Mouse (Mus musculus): ENCODE data around the gene Nenf.

The Nenf gene

DNA sequence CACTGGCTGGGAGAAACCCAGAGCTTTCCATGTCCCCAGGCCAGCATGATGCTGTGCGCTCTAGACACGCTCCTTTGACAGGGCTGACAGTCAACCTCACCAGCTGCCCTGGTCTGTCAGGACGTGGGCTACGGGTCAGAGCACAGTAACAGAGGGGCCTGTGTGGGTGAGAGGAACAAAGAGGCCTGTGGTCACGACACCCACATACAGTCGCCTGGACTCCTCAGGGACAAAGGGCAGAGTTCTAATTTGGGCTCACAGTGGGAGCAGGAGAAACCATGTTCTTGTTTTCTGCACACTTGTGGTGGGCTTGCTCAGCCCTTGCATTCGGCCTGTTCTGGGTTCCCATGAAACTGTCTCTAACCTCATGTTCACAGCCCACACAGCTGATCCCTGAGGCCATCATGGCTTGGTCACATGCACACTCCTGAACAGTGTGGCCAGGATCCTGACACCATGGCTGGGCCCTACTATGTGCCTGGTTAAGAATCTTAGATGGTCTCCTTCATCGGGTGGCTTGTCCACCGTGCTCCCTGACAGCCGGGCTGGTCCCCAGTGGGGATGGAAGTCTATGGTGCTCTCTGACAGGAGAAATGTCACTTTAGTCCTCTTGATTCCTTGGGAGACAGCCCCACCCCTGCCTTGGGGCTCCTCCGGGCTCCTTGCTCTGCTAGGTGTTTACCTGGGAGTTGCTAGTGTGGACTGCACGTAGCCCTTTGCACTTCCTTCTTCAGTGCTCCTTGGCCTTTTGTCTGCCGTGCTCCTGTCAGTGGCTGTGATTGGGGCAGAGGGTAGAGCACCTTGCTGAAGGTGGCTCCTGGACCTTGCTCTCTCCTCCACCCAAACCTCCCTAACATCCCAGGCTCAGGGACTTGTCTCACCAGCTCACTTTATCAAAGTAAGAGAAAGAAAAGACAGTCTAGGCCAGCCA lies 34.6 kb downstream of the Nenf start:
- no peak for DNase-seq (ENCODE audit: low spot score in 2 of 2)

GRCm38 (mm10) chr1:191282319-191282718 lies 35.7 kb downstream of the Nenf start:
- DNase-seq (ENCODE audit: low spot score in 2 of 2) = no peak

GRCm38 (mm10) chr1:191281171-191281570 lies 36.8 kb downstream of the Nenf start:
- peak in 1 of 2 experiments; percentile 49 for DNase-seq (ENCODE audit: low spot score in 2 of 2)

DNA sequence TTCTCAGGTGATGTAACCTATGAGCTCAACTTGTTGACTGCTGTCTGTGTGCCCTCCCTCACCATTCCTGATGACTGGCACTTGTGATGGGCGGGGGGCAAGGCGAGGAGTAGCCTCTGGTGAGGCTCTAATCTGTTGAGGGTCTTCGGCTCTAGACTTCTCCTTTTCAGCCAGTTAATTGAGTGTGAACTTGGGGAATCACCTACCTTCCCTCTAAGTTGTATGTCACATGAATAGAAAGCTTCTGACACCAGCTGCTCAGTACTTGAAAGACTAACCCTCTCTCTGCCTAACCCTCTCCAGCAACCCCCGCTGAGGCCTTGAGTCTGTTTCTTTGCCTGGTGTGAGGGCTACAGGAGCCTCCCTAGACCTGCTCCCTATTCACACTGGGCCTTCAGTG lies 39.7 kb downstream of the Nenf start:
- no peak for DNase-seq (ENCODE audit: low spot score in 2 of 2)

- DNase-seq (ENCODE audit: low spot score in 2 of 2) = peak; percentile 46 to 47
Measured at GRCm38 (mm10) chr1:191277549-191278059, 40.4 kb downstream of the Nenf start.

DNA sequence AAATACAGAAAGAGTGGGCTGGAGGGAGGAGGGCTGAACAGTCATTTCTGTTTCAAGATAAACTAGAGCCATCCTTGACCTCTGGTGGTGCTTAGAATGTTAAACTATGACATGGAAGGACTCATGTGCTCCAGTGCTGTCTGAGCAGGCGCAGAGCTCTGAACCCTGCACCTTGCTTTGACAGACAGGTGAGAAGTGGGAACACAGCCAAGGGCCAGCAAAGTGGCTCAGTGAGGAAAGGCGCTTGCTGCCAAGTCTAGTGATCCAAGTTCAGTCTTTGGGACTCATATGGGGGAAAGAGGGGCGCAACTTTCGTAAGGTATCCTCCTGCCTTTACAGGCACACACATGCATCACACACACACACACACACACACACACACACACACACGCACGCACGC lies 41.8 kb downstream of the Nenf start:
- DNase-seq (ENCODE audit: low spot score in 2 of 2) = no peak

- DNase-seq (ENCODE audit: low spot score in 2 of 2) = peak; percentile 45 to 65
Measured at GRCm38 (mm10) chr1:191275527-191275926, 42.5 kb downstream of the Nenf start.

DNA sequence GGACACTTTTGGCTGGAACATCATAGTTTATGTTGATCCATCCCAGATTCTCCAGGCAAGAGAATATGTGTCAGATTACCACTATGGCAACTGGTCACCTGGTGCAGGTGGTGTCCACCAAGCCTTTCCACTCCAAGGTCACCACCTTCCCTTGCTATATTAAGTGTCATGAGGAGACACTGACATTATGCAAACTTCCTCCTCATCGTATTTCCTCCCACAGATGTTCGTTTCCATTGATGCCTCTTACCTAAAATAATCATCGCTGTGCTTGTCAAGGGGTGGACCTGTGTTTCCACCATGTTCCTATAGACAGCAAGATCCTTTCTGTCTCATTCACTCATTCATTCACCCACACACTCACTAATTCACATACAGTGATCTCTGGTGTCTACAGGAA lies 45.3 kb downstream of the Nenf start:
- no peak for DNase-seq (ENCODE audit: low spot score in 2 of 2)

DNA sequence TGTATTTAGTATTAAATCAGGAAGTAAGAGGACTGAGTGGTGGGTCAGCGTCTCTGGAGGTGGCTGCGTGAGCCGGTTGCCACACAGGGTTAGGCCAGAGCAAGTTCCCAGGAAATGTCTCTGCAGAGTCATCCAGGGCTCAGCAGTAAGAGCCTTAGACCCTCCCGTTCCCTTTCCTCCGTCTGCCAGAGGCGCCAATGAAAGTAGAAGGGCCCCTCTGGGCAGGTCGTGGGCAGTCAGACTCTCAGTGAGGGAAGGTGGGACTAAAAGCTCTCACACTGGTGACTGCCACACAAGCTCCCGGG lies 48.4 kb downstream of the Nenf start:
- DNase-seq (ENCODE audit: low spot score in 2 of 2) = no peak

DNA sequence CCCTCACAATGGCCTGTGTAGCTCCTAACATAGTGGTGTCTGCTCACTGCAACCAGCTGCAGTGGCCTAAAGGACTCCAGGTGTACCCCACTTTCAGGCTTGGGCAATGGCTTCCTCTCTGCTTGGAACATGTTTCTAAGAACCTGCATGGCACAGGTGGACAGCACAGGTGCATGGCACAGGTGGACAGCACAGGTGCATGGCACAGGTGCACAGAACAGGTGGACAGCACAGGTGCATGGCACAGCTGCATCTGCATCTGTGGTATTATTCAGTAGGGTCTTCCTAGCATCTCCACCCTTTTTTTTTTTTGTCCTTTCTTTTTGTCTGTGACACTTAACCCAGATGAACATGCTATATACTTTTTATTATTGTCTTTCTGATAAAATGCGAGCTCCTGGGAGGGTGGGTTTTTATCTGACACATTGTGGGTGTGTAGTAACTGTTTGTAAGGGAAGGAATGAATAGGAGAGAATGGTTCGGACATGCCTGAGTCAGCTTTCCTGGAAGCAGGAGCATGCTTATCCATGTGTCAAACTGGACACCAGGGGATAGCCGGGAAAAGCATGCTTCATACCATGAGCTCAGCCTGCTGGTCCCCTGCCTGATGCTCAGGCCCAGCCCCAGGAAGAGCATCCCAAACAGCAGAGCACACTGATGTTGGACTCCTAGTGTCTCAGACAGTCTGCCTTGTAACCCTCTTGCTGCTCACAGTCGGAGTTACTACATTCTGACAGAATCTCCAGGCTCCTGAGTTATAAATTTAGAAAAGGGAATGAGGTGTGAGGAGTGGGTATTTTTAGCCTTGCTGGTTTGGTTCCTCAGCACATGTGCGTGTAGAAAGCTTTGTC lies 49.0 kb downstream of the Nenf start:
- no peak for DNase-seq (ENCODE audit: low spot score in 2 of 2)

DNA sequence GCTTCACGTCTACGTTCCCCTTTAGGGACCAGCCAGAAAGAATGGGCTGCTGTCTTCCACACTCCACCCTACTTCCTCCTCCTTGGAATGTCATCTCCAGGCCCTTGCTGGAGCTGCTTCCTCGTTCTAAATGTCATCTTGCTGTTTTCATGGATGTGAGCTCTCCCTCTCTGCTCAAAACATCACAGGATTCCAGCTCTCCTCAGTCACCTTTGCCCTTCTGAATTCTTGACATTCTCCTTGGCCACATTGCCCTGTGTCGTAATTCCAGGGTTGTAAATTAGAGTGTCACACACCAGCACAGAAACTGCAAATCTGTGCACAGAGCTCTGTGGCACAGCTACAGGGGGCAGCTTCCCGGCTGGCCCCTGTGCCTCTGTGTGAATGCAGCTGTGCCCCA lies 50.1 kb downstream of the Nenf start:
- no peak for DNase-seq (ENCODE audit: low spot score in 2 of 2)

GRCm38 (mm10) chr1:191267162-191267561 lies 50.8 kb downstream of the Nenf start:
- no peak for DNase-seq (ENCODE audit: low spot score in 2 of 2)

DNA sequence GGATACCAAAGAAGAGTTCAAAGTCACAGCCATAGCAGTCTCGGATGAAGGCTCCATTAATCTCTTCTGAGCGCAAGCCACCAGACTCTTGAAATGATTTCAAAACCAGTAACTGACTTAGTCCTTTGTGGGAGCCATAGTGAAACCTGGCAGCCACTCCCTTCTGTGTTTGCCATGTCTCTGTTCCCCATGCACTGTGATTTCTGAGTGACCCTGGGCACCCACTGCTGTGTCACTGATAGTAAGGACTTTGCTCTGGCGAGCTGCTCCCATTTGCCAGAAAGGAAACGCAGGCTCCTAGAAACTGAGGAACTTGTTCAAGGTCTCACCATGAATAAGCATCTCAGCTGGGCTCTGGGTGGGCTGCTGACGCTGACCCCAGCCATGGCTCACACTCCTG lies 54.5 kb downstream of the Nenf start:
- no peak for DNase-seq (ENCODE audit: low spot score in 2 of 2)

GRCm38 (mm10) chr1:191261861-191262260 lies 56.1 kb downstream of the Nenf start:
- no peak for DNase-seq (ENCODE audit: low spot score in 2 of 2)

- DNase-seq (ENCODE audit: low spot score in 2 of 2) = no peak
Measured at GRCm38 (mm10) chr1:191259661-191260060, 58.3 kb downstream of the Nenf start.

- DNase-seq (ENCODE audit: low spot score in 2 of 2) = peak in 1 of 2 experiments; percentile 30
Measured at GRCm38 (mm10) chr1:191259121-191259520, 58.9 kb downstream of the Nenf start.

GRCm38 (mm10) chr1:191258521-191258920 lies 59.5 kb downstream of the Nenf start:
- DNase-seq (ENCODE audit: low spot score in 2 of 2) = no peak

- no peak for DNase-seq (ENCODE audit: low spot score in 2 of 2)
Measured at GRCm38 (mm10) chr1:191257981-191258380, 60.0 kb downstream of the Nenf start.

DNA sequence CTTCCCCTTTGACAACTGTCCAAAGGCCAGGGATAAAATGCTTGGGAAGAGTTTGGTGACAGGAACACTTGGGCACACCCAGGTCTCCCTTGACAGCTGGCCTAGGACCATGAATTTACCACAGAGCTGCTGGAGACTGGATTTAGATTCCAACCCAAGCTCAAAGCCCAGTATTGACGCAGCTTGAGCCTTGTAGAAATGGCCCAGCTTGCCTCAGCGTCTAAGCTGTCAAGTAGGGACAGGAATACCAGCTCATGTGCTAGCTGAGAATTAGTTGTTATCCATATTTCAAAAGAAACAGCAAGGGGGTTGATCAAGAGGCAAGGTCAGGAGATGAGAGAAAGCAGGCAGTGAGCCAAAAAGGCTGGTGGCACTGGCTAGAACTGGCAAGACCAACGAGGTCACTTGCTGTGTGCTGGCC lies 60.6 kb downstream of the Nenf start:
- no peak for DNase-seq (ENCODE audit: low spot score in 2 of 2)
